Mouse (Mus musculus) intestine, embryonic 16.5 days (tissue): Measurements from ENCODE around the gene Lrtm2. TPM values are rescaled to one million over a fixed set of nuclear protein-coding genes. Genes with fewer than 3 reads are reported as not detected.
A peak's percentile ranks its signal among the peaks of the same experiment; 100 is the strongest.

Experiments used
- ATAC-seq: fragments of 200-750 bp; cut with Nextera tagmentation; 2 replicates; pipeline ENCODE4 v1.8.0; 2017; ENCODE audit warnings: moderate TSS enrichment, moderate library complexity
- H3K27ac ChIP-seq: fragments of 300-500 bp; sonication (generic); 2 replicates; pipeline ENCODE4 v1.5.1; 2014; ENCODE audit warnings: mild to moderate bottlenecking, low read length
- H3K27me3 ChIP-seq: fragments of 300-500 bp; sonication (generic); replicated peaks from 2 replicates; pipeline ENCODE4 v1.6.1; 2014; ENCODE audit warnings: low read length, control low read depth, mixed read lengths; ENCODE audit not compliant: control insufficient read depth, insufficient read depth
- H3K36me3 ChIP-seq: fragments of 300-500 bp; sonication (generic); 2 replicates; pipeline ENCODE4 v1.6.1; 2014; ENCODE audit warnings: low read length, control low read depth; ENCODE audit not compliant: control insufficient read depth, insufficient read depth
- H3K4me1 ChIP-seq: fragments of 300-500 bp; sonication (generic); 2 replicates; pipeline ENCODE4 v1.6.1; 2014; ENCODE audit warnings: low read length, control low read depth, mixed read lengths; ENCODE audit not compliant: control insufficient read depth, insufficient read depth
- H3K4me2 ChIP-seq: fragments of 300-500 bp; sonication (generic); 2 replicates; pipeline ENCODE4 v1.6.1; 2014; ENCODE audit warnings: low read depth, low read length, control low read depth
- H3K4me3 ChIP-seq: fragments of 300-500 bp; sonication (generic); 2 replicates; pipeline ENCODE4 v1.5.1; 2014; ENCODE audit warnings: mild to moderate bottlenecking, low read length
- H3K9ac ChIP-seq: fragments of 300-500 bp; sonication (generic); 2 replicates; pipeline ENCODE4 v1.6.1; 2014; ENCODE audit warnings: low read depth, low read length
- H3K9me3 ChIP-seq: fragments of 300-500 bp; sonication (generic); 2 replicates; pipeline ENCODE4 v1.6.1; 2016; ENCODE audit warnings: low read length, control low read depth; ENCODE audit not compliant: control insufficient read depth
- WGBS: fragments of 180-500 bp; shearing (Covaris S2); extraction: QIAGEN DNeasy Blood & Tissue Kit; methylation state at CpG from one replicate; pipeline ENCODE4 v1.1.7; 2014; 5-methylcytosine and 5-hydroxymethylcytosine counted together
- polyA plus RNA-seq: library from polyadenylated mRNA; unstranded; fragments of >200 nt; fragmentation: Nextera tagmentation; extraction: Ambion mirVana; gene quantifications from 2 replicates; pipeline ENCODE4 v1.2.1, GENCODE M21; 2015

Gene Lrtm2
- polyA plus RNA-seq, 1 experiment from 2014 or later = 0.38 TPM

DNA sequence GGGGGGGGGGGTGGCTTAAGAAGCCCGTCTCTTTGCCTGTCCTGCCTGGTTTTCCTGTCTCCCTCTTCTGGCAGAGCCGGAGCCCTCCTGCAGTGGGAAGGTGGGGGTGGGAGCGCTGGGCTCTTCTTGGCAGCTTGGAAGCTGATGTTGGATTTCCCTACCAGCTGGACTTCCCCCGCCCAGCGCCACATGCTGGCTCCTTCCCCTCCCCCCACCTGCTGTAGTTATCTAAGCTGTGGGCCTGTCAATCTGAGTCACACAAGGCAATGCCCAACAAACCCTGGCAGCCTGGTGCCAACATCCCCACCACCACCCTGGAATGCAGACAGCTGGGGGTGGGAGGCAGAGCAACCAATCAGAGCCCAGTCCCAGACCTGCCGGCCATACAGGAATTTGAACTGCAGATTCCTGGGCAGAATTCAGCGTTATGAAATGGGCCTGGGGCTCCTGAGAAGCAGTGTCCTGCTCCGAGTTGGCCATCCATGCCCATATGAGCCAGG is 1.3 kb downstream of the Lrtm2 start:
- Histone ChIP-seq H3K4me2 (no peak overlapping the region), H3K27me3 (peaks cover 39% of the 10 kb centered on the region), H3K36me3 (no peaks in the 10 kb centered on the region), H3K9me3 (no peaks in the 10 kb centered on the region), H3K27ac (no peak overlapping the region), H3K4me3 (no peak overlapping the region), H3K9ac (no peak overlapping the region), H3K4me1 (peaks cover 18% of the 10 kb centered on the region)
- ATAC-seq = peak; percentile 36; the same call in 1 of the 2 replicates
- 2% methylated on average over 8 of the region's 8 CpGs for WGBS

DNA sequence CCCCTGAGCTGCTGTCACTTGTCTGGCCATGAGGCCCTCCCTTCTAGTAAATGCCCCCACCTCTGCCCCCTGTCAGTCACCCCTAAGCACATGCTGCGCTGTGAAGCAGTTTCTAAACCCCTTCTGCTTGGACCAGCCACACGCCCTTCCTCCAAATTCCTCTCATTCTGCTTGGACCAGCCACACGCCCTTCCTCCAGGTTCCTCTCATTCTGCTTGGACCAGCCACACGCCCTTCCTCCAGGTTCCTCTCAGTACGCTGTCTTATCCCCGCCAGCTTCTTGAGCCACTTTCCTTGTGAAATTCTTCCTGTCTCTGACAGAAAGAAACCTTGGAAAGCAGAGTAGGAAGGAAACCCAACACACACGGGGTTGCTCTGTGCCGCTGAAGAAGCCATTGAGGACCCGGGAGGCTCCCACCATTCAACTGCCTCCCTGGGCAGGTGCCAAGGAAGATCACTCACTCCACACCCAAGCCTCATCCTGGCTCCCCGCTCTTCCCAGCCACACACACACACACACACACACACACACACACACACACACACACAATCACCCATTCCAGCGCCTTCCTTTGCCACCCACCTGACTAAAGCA is 1.9 kb downstream of the Lrtm2 start:
- no peak overlapping the region for H3K9ac ChIP-seq
- no peak overlapping the region for H3K4me2 ChIP-seq
- no peak; the same call in 1 of the 2 replicates for ATAC-seq
- no peaks in the 10 kb centered on the region for H3K9me3 ChIP-seq
- no peak overlapping the region for H3K27ac ChIP-seq
- WGBS = 11% methylated on average over 10 of the region's 11 CpGs
- no peak overlapping the region for H3K4me3 ChIP-seq
- H3K27me3 ChIP-seq = peaks cover 39% of the 10 kb centered on the region
- H3K4me1 ChIP-seq = peaks cover 18% of the 10 kb centered on the region
- H3K36me3 ChIP-seq = no peaks in the 10 kb centered on the region

DNA sequence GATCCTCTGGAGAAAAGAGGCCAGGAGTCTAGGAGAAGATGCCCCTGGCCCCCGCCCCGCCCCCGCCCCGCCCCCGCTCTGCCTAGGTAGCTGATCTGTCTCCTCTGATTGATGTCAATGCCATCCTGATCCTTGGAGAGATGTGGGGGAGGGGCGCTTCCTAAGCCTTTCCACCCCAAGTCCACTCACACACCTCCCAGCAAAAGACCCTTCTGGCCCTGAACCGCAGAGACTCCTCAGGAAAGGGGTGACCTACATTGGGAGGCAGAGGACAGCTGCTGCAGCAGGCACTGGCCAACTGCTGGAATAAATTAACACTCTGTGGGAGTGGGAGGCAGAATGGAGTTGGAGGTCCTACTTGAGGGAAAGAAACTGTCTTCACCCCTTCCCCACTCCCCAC is 4.0 kb downstream of the Lrtm2 start:
- H3K9me3 ChIP-seq = no peaks in the 10 kb centered on the region
- no peak for ATAC-seq
- 27% methylated on average over 7 of the region's 7 CpGs for WGBS
- H3K4me1 ChIP-seq = peaks cover 14% of the 10 kb centered on the region
- no peak overlapping the region for H3K27ac ChIP-seq
- no peak overlapping the region for H3K9ac ChIP-seq
- H3K27me3 ChIP-seq = peaks cover 38% of the 10 kb centered on the region
- H3K4me3 ChIP-seq = no peak overlapping the region
- H3K36me3 ChIP-seq = no peaks in the 10 kb centered on the region
- no peak overlapping the region for H3K4me2 ChIP-seq

DNA sequence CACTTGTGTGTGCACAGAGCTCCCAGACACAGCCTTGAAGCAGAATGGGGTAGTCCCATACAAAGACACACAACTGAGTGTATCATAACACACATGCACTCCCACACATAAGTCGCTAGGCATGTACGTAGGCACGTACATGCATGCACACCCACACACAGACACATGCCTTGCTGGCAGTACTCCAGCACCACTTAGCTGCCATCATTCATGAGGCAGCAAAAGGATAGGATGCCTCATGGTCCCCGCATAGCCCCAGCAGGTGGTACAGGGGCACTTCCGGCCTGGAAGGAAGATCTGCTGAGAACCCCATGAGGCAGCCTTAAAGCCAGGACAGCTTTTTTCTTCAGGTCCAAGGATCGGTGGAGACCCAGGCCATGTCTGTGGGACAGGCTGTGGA is 4.6 kb downstream of the Lrtm2 start:
- H3K36me3 ChIP-seq = no peaks in the 10 kb centered on the region
- H3K9ac ChIP-seq = no peak overlapping the region
- H3K4me3 ChIP-seq = no peak overlapping the region
- H3K27me3 ChIP-seq = peaks cover 32% of the 10 kb centered on the region
- ATAC-seq = no peak
- H3K27ac ChIP-seq = no peak overlapping the region
- H3K4me2 ChIP-seq = no peak overlapping the region
- 67% methylated on average over 6 of the region's 6 CpGs for WGBS
- peaks cover 14% of the 10 kb centered on the region for H3K4me1 ChIP-seq
- no peaks in the 10 kb centered on the region for H3K9me3 ChIP-seq

DNA sequence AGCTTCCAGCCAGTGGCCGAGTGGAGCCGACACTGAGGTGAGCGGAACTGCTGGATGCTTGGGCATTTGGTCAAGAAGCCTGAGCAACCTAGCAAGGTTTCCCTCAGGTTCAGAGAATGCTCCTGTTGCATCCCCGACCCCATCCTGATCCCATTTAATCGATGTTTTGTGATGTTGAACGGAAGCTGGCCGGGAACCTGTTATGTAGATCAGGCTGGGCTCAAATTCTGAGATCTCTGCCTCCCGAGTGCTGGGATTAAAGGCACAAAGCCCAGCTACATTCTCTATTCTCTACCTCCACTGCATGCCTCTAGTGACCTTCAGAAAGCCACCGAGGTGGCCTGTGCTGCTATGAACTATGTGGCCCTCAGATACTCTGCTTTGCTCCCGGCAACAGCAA is 5.8 kb downstream of the Lrtm2 start:
- WGBS = 65% methylated on average over 10 of the region's 10 CpGs
- Histone ChIP-seq H3K27me3 (peaks cover 20% of the 10 kb centered on the region), H3K4me2 (no peak overlapping the region)

DNA sequence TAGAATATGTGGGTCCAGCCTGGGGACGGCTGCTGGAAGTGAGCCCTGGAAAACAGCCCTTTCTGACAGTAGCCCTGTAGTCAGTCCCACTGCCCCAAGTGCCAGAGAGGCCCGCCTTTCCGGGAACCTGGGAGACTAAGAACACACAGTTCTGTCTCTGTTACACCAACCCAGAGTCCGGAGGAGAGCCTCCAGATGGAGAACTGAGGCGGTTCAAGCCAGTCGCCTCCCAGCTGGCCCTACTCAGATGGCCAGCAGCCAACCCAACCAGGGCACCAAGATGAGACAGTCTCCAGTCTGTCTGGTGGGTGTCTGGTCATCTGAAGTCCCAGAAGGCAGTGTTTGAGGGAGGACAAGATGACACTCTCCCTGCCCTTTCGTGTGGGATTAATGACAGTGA is 8.8 kb downstream of the Lrtm2 start:
- Histone ChIP-seq H3K4me3 (no peak overlapping the region), H3K9me3 (no peaks in the 10 kb centered on the region), H3K27me3 (no peaks in the 10 kb centered on the region), H3K27ac (no peak overlapping the region), H3K36me3 (no peaks in the 10 kb centered on the region), H3K4me1 (no peaks in the 10 kb centered on the region), H3K9ac (no peak overlapping the region), H3K4me2 (no peak overlapping the region)
- WGBS = 81% methylated on average over 7 of the region's 7 CpGs
- ATAC-seq = no peak

More for the DNA sequence above, 5.8 kb downstream of the Lrtm2 start:
- Histone ChIP-seq H3K36me3 (no peaks in the 10 kb centered on the region), H3K9ac (no peak overlapping the region), H3K4me3 (no peak overlapping the region), H3K9me3 (no peaks in the 10 kb centered on the region), H3K4me1 (peaks cover 6% of the 10 kb centered on the region), H3K27ac (no peak overlapping the region)
- no peak for ATAC-seq

DNA sequence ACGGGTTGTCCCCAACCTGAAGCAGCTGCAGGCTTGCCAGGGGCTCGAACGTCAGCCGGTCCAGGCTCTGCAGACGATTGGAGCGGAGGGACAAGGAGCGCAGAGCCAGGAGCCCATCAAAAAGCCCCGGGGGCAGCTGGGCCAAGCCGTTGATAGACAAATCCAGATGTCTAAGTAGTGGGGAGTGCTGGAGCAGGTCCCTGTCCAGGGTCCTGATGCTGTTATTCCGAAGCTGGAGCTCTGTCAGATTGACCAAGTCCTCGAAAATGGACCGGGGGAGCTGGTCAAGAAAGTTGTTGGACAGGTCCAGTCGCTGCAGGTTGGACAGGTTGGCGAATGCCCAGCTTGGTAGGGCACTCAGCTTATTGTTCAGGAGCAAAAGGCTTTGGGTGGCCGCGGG is 10.1 kb downstream of the Lrtm2 start:
- 31% methylated on average over 16 of the region's 16 CpGs for WGBS
- H3K27me3 ChIP-seq = no peaks in the 10 kb centered on the region
- no peak overlapping the region for H3K4me2 ChIP-seq
- no peaks in the 10 kb centered on the region for H3K4me1 ChIP-seq
- H3K9me3 ChIP-seq = no peaks in the 10 kb centered on the region
- ATAC-seq = no peak
- no peak overlapping the region for H3K4me3 ChIP-seq
- no peak overlapping the region for H3K9ac ChIP-seq
- no peaks in the 10 kb centered on the region for H3K36me3 ChIP-seq
- H3K27ac ChIP-seq = no peak overlapping the region

DNA sequence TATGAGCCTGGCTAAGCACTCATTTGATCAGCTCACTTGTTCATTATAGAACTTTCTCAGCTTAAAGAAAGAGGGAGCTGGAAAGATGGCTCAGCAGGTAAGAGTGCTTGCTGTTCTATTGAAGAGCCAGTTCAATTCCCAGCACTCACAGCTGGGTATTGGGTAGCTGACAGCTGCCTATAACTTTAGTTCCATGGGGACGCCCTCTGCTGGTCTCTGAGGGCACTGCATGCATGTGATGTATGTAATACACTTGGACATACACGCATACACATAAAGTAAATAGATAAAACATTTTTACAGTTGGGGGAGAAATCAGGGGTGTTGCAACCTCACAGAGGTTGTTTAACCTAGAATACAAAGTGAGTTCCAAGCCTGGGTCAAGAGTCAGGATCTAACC is 11.2 kb downstream of the Lrtm2 start:
- ATAC-seq = no peak
- no peak overlapping the region for H3K9ac ChIP-seq
- no peak overlapping the region for H3K4me2 ChIP-seq
- no peaks in the 10 kb centered on the region for H3K9me3 ChIP-seq
- WGBS = 79% methylated on average over 2 of the region's 2 CpGs
- 0 out of 2 replicates have a peak, but pooled peaks cover 4% of the 10 kb centered on the region for H3K27me3 ChIP-seq
- no peak overlapping the region for H3K27ac ChIP-seq
- no peaks in the 10 kb centered on the region for H3K36me3 ChIP-seq
- H3K4me1 ChIP-seq = no peaks in the 10 kb centered on the region
- H3K4me3 ChIP-seq = no peak overlapping the region

DNA sequence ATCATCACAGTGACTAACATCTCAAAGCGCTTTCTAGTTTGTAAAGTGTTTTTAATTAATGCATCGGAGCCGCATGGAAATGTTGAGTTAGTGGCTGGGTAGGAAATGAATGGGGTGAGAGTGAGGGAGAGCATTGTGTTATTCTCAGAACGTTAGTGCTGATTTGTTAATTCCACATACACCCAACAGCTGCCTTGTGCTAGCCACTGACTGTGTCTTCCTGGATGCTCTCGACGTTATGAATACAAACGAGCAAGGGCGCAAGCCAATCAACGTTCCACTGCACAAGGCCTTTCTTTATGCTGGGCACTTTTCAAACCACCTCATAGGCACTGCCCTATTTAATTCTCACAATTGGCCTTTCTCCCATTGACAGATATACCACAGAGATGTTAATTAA is 11.8 kb downstream of the Lrtm2 start:
- Histone ChIP-seq H3K9ac (no peak overlapping the region), H3K27me3 (0 out of 2 replicates have a peak, but pooled peaks cover 4% of the 10 kb centered on the region), H3K36me3 (no peaks in the 10 kb centered on the region), H3K4me1 (no peaks in the 10 kb centered on the region), H3K27ac (no peak overlapping the region), H3K9me3 (no peaks in the 10 kb centered on the region), H3K4me2 (no peak overlapping the region), H3K4me3 (no peak overlapping the region)
- 81% methylated on average over 9 of the region's 9 CpGs for WGBS
- no peak for ATAC-seq
